Mouse (Mus musculus) liver, adult 2 months (tissue): Measurements from ENCODE around the gene Bcl9l.

Experiments used
- CTCF ChIP-seq: fragments of 200-500 bp; IDR thresholded peaks from 2 replicates; pipeline ENCODE4 v1.5.1; 2011; ENCODE audit warnings: low read depth, low read length, control low read depth
- POLR2A ChIP-seq: fragments of 200-500 bp; IDR thresholded peaks from 2 replicates; pipeline ENCODE4 v1.6.1; 2011; ENCODE audit warnings: low read length, control low read depth; ENCODE audit not compliant: insufficient read depth; ENCODE audit errors: extremely low read depth

DNA sequence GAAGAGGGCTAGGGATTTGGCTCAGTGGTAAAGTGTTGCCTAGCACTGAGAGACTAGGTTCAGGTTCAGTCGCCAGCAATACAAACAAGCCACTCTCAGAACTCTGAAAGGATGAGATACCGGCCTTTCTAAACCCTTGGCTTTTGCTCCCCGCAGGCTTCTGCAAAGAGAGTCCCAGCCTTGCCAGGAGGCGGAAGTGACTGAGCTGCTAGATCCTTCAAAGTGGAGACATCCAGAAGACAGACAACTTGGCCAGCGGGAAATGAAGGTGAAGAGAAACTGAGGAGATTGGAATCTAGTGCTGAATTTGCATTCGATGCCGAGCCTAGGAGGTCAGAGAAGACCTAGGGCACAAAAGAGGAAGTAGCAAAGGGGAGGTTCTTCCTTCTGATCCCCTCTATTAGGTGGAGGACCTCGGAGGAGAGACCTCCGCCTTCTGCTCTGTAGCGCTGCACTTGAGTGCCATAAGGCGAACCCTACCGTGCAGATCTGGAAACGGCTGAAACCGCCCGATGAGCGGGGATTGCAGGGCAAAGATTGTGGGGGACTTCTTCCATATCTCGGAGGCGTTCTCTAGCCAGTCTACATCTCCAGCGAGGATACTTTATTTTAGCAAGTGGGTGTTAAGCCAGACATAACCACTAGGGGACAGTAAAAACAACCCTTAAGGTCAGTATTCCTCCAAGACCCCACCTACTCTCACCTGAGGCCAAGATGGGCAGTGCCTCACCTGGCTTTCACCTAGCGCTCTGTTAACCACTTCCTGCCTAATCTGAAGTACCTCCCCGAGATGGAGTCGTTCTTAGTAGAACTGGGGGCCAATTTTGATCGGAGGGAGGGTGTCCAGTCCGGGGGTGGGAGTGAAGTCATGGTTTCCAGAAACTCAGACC lies 5.0 kb upstream of the Bcl9l start:
- TF ChIP-seq POLR2A (no peak), CTCF (peak; percentile 63)
